Mouse (Mus musculus) heart, postnatal 0 days (tissue): ENCODE measurements around the gene Gpr37l1.

Source experiments
- CTCF ChIP-seq: IDR thresholded peaks from 2 replicates; pipeline ENCODE4 v1.5.1; 2016; ENCODE audit warnings: antibody characterized with exemption, control low read depth, low read depth
- EP300 ChIP-seq: IDR thresholded peaks from 2 replicates; pipeline ENCODE4 v1.6.1; 2016; ENCODE audit warnings: antibody characterized with exemption, low read depth

DNA sequence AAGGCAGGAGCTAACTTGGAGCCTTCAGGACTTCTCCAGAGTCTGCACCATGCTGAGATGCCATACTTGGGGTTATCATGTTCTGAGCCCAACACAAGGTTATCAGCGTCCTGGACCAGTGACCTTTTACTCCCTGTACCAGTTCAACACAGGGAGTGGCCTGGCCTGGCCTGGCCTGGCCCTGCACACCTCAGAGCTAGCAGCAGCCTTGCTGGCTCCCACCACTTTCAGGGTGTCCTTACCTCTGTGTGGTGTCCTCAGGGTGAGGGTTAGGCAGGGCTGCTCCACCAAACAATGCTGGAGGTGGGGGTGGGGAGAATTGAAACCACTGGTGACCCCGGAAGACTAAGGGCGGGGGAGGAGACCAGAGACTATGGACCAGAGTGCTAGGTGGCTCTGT lies 15.5 kb upstream of the Gpr37l1 start:
- TF ChIP-seq CTCF (no peak), EP300 (no peak)
